Mouse (Mus musculus): ENCODE data around the gene Slc13a4.

Slc13a4 gene

GRCm38 (mm10) chr6:35308037-35308436 lies at the start of gene Slc13a4:
Gene Slc13a4 (minus strand): TSS chr6:35308131.
- no peak for DNase-seq (ENCODE audit: low spot score in 2 of 2)

- DNase-seq (ENCODE audit: low spot score in 2 of 2) = no peak
Observed at GRCm38 (mm10) chr6:35355320-35355719, 47.4 kb upstream of the Slc13a4 start.

- no peak for DNase-seq (ENCODE audit: low spot score in 2 of 2)
Observed at GRCm38 (mm10) chr6:35354622-35354998, 46.7 kb upstream of the Slc13a4 start.

GRCm38 (mm10) chr6:35353846-35354621 lies 46.1 kb upstream of the Slc13a4 start:
- no peak for DNase-seq (ENCODE audit: low spot score in 2 of 2)

- DNase-seq (ENCODE audit: low spot score in 2 of 2) = no peak
Observed at GRCm38 (mm10) chr6:35353416-35353815, 45.5 kb upstream of the Slc13a4 start.

- DNase-seq (ENCODE audit: low spot score in 2 of 2) = no peak
Observed at GRCm38 (mm10) chr6:35352867-35353266, 44.9 kb upstream of the Slc13a4 start.

- no peak for DNase-seq (ENCODE audit: low spot score in 2 of 2)
Observed at GRCm38 (mm10) chr6:35351826-35352225, 43.9 kb upstream of the Slc13a4 start.

- no peak for DNase-seq (ENCODE audit: low spot score in 2 of 2)
Observed at GRCm38 (mm10) chr6:35349784-35350183, 41.9 kb upstream of the Slc13a4 start.

GRCm38 (mm10) chr6:35338640-35339039 lies 30.7 kb upstream of the Slc13a4 start:
- no peak for DNase-seq (ENCODE audit: low spot score in 2 of 2)

- DNase-seq (ENCODE audit: low spot score in 2 of 2) = no peak
Observed at GRCm38 (mm10) chr6:35337836-35338235, 29.9 kb upstream of the Slc13a4 start.

GRCm38 (mm10) chr6:35335452-35335851 lies 27.5 kb upstream of the Slc13a4 start:
- no peak for DNase-seq (ENCODE audit: low spot score in 2 of 2)

GRCm38 (mm10) chr6:35334278-35334677 lies 26.3 kb upstream of the Slc13a4 start:
- DNase-seq (ENCODE audit: low spot score in 2 of 2) = no peak

GRCm38 (mm10) chr6:35333632-35334031 lies 25.7 kb upstream of the Slc13a4 start:
- no peak for DNase-seq (ENCODE audit: low spot score in 2 of 2)

GRCm38 (mm10) chr6:35330834-35331233 lies 22.9 kb upstream of the Slc13a4 start:
- DNase-seq (ENCODE audit: low spot score in 2 of 2) = no peak

GRCm38 (mm10) chr6:35329956-35330355 lies 22.0 kb upstream of the Slc13a4 start:
- DNase-seq (ENCODE audit: low spot score in 2 of 2) = no peak

GRCm38 (mm10) chr6:35326111-35326515 lies 18.2 kb upstream of the Slc13a4 start, which contains the start of gene Fam180a:
Gene Fam180a (minus strand): TSS chr6:35326141.
- peak in 1 of 2 experiments; percentile 23 for DNase-seq (ENCODE audit: low spot score in 2 of 2)

GRCm38 (mm10) chr6:35324306-35324705 lies 16.4 kb upstream of the Slc13a4 start:
- no peak for DNase-seq (ENCODE audit: low spot score in 2 of 2)

- no peak for DNase-seq (ENCODE audit: low spot score in 2 of 2)
Observed at GRCm38 (mm10) chr6:35323046-35323445, 15.1 kb upstream of the Slc13a4 start.

GRCm38 (mm10) chr6:35321105-35321504 lies 13.2 kb upstream of the Slc13a4 start:
- DNase-seq (ENCODE audit: low spot score in 2 of 2) = no peak

- DNase-seq (ENCODE audit: low spot score in 2 of 2) = no peak
Observed at GRCm38 (mm10) chr6:35319850-35320249, 11.9 kb upstream of the Slc13a4 start.

- no peak for DNase-seq (ENCODE audit: low spot score in 2 of 2)
Observed at GRCm38 (mm10) chr6:35313520-35313919, 5.6 kb upstream of the Slc13a4 start.

- no peak for DNase-seq (ENCODE audit: low spot score in 2 of 2)
Observed at GRCm38 (mm10) chr6:35309406-35309805, 1.5 kb upstream of the Slc13a4 start.

GRCm38 (mm10) chr6:35307136-35307535 lies 795 bp downstream of the Slc13a4 start:
- no peak for DNase-seq (ENCODE audit: low spot score in 2 of 2)
